Mouse (Mus musculus) thymus, adult 2 months (tissue): ENCODE results near the gene Nckap5. TPM values are rescaled to one million over a fixed set of nuclear protein-coding genes. Genes with fewer than 3 reads are reported as not detected.

Experiments
- DNase-seq: peaks from one replicate; pipeline ENCODE4 v3.0.0; 2021
- H3K27ac ChIP-seq: fragments of 200-500 bp; 2 replicates; pipeline ENCODE4 v1.5.1; 2012; ENCODE audit warnings: low read length, control low read depth; ENCODE audit not compliant: control insufficient read depth, insufficient read depth
- H3K27me3 ChIP-seq: fragments of 200-500 bp; 2 replicates; pipeline ENCODE4 v1.6.1; 2012; ENCODE audit warnings: mild to moderate bottlenecking, low read length, moderate library complexity, mixed read lengths; ENCODE audit not compliant: control insufficient read depth, insufficient read depth
- H3K36me3 ChIP-seq: fragments of 200-500 bp; 2 replicates; pipeline ENCODE4 v1.6.1; 2012; ENCODE audit warnings: mild to moderate bottlenecking, low read length, moderate library complexity; ENCODE audit not compliant: control insufficient read depth, insufficient read depth
- H3K4me1 ChIP-seq: fragments of 200-500 bp; replicated peaks from 2 replicates; pipeline ENCODE4 v1.6.1; 2012; ENCODE audit warnings: low read length; ENCODE audit not compliant: control insufficient read depth, insufficient read depth
- H3K4me3 ChIP-seq: fragments of 200-500 bp; 2 replicates; pipeline ENCODE4 v1.5.1; 2012; ENCODE audit warnings: mild to moderate bottlenecking, low read length, control low read depth, moderate library complexity; ENCODE audit not compliant: control insufficient read depth, insufficient read depth
- CTCF ChIP-seq: fragments of 200-500 bp; IDR thresholded peaks from 2 replicates; pipeline ENCODE4 v1.5.1; 2012; ENCODE audit warnings: mild to moderate bottlenecking, control low read depth, low read length, moderate library complexity, borderline replicate concordance; ENCODE audit not compliant: control insufficient read depth, poor library complexity, insufficient read depth; ENCODE audit errors: extremely low read depth
- POLR2A ChIP-seq: fragments of 200-500 bp; IDR thresholded peaks from 2 replicates; pipeline ENCODE4 v1.6.1; 2012; ENCODE audit warnings: mild to moderate bottlenecking, low read length, control low read depth, moderate library complexity; ENCODE audit not compliant: control insufficient read depth, poor library complexity, insufficient read depth; ENCODE audit errors: extremely low read depth
- WGBS: fragments of 180-500 bp; shearing (Covaris S2); methylation state at CpG from one replicate; pipeline ENCODE4 v1.1.7; 2018; 5-methylcytosine and 5-hydroxymethylcytosine counted together
- polyA plus RNA-seq: library from polyadenylated mRNA; depleted of rRNA; stranded (reverse); fragments of >200 nt; gene quantifications from 2 replicates; pipeline ENCODE4 v1.2.3, GENCODE M21; 2012

Gene Nckap5
- polyA plus RNA-seq, 1 experiment: 0.50 TPM

DNA sequence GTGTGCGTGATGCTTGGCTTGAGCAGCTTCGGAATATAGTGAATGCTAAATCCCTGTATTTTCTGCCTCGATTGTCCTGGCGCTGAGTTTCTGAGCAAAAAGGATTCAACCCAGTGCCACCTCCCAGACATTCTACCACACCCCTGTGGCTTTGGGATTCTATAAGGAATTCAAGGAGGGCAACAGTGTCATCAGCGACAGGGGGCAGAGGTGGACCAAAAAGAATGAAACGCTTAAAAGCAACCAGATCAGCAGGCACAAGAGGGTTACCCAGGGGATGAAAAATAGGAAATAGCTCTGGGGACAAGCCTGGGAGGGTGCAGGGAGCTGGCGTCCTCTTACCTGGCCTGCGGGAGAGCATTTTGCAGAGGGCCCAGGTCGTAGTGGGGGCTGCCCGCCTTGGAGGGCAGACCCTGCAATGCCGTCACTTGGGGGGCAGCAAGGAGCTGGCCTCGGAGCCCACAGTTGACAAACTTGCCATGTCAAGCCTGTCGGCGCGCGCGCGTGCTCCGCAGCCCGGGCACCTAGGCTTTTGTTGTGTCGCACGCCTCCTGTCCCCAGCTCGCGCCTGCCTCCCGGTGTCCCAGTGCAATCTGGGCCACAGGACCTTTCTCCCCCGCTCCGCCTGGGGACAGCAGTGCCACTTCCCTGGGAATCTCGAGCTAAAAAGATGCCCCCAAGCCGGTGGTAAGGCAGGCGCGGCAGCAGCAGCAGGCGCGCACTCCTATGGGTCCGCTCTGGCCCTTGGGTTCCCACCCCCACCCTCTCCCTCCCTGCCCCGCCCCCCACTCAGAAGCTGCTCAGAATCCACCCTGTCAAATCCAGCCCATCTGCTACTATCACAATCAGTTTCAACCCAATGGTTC is 338.2 kb downstream of the Nckap5 start:
- no peak for DNase-seq
- 14% methylated on average over 35 of the region's 35 CpGs for WGBS
- H3K27me3 ChIP-seq: no peaks in the 10 kb centered on the region
- H3K27ac ChIP-seq: no peak overlapping the region
- H3K4me1 ChIP-seq: no peaks in the 10 kb centered on the region
- no peaks in the 10 kb centered on the region for H3K36me3 ChIP-seq
- no peak overlapping the region for H3K4me3 ChIP-seq
- TF ChIP-seq CTCF (no peak), POLR2A (no peak)

DNA sequence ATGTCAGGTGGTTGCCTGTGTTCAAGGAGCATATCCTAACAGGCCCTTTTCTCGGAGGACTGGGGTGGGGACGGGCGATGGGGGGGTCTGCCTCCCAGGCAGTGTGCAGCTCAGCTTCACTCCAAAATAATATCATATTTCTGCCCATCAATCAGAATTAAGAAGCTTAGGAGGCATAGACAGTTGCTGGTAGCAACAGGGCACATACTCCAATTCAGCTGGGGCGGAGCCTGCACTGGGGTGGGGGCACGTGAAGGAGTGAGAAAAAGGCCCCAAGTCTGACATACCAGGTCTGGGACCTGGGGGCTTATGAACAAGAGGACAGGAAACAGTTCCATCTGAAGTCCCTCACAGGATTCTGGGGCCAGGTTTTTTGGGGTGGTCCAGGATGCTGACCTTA is 339.2 kb downstream of the Nckap5 start:
- Histone ChIP-seq H3K36me3 (no peaks in the 10 kb centered on the region), H3K4me3 (no peak overlapping the region), H3K27me3 (no peaks in the 10 kb centered on the region), H3K4me1 (no peaks in the 10 kb centered on the region), H3K27ac (no peak overlapping the region)
- WGBS: 90% methylated on average over 5 of the region's 5 CpGs
- DNase-seq: no peak
- TF ChIP-seq POLR2A: no peak
- no peak for TF ChIP-seq CTCF

DNA sequence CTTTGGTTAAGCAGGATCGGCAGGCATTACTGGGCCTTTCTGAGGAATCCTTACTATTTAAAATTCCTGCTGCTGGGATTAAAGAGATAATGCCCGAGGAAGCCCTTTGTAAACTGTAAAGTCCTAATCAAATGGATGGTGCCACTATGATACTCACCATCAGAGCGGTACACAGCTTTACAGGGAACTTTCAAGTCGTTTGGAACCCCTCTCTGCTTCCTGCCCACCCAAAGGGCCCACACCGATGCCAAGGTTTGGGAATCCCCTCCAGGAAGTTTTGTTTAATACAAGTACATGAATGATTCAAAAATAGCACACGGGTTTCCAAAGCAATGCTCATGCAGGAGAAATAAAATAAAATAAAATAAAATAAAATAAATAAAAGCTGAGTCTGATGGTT is 340.3 kb downstream of the Nckap5 start:
- Histone ChIP-seq H3K27ac (no peak overlapping the region), H3K27me3 (no peaks in the 10 kb centered on the region), H3K4me1 (no peaks in the 10 kb centered on the region), H3K36me3 (no peaks in the 10 kb centered on the region), H3K4me3 (no peak overlapping the region)
- 75% methylated on average over 6 of the region's 6 CpGs for WGBS
- DNase-seq: no peak
- TF ChIP-seq CTCF (no peak), POLR2A (no peak)

DNA sequence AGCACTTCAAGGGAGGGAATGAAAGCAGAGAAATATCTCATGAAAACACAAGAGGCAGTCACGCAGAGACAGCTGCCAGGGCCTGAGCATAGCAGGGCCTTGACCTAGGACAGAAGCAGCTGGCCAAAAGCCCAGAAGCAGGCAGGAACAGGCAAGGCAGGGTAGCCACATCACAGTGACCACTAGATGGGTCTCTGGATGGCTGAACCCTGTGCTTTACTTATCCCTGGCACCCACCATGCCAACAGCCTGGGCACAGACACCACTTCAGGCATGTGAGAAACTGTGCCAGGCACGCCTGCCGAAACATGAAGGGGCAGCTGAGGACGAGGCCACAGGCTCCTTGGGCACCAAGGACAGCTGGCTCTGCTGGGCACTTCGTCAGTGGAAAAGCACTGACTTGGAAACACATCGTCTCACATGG is 345.9 kb downstream of the Nckap5 start:
- H3K4me1 ChIP-seq: no peaks in the 10 kb centered on the region
- TF ChIP-seq CTCF (no peak), POLR2A (no peak)
- H3K36me3 ChIP-seq: no peaks in the 10 kb centered on the region
- 89% methylated on average over 6 of the region's 6 CpGs for WGBS
- no peaks in the 10 kb centered on the region for H3K27me3 ChIP-seq
- no peak overlapping the region for H3K4me3 ChIP-seq
- H3K27ac ChIP-seq: no peak overlapping the region
- no peak for DNase-seq

DNA sequence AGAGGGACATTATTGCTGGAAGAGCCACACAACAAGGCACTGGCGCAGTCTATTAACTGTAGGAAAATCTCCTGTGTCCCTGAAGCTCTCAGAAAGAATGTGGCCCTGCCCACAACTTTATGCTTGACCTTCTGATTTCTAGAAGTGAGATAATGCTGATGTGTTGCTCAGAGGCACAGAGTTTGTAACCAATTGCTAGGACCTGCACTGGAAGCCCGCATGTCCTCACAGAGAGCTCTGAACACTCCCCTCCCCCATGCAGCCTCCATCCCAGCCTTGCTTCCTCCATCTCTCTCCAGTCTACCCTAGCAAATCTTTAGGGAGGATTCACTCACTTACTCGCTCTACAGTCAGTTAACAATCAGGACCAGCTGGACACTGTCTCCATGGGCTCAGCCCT is 346.9 kb downstream of the Nckap5 start:
- no peaks in the 10 kb centered on the region for H3K4me1 ChIP-seq
- H3K4me3 ChIP-seq: no peak overlapping the region
- DNase-seq: no peak
- no peaks in the 10 kb centered on the region for H3K36me3 ChIP-seq
- WGBS: 87% methylated on average over 3 of the region's 3 CpGs
- H3K27me3 ChIP-seq: no peaks in the 10 kb centered on the region
- H3K27ac ChIP-seq: no peak overlapping the region
- TF ChIP-seq CTCF (no peak), POLR2A (no peak)

DNA sequence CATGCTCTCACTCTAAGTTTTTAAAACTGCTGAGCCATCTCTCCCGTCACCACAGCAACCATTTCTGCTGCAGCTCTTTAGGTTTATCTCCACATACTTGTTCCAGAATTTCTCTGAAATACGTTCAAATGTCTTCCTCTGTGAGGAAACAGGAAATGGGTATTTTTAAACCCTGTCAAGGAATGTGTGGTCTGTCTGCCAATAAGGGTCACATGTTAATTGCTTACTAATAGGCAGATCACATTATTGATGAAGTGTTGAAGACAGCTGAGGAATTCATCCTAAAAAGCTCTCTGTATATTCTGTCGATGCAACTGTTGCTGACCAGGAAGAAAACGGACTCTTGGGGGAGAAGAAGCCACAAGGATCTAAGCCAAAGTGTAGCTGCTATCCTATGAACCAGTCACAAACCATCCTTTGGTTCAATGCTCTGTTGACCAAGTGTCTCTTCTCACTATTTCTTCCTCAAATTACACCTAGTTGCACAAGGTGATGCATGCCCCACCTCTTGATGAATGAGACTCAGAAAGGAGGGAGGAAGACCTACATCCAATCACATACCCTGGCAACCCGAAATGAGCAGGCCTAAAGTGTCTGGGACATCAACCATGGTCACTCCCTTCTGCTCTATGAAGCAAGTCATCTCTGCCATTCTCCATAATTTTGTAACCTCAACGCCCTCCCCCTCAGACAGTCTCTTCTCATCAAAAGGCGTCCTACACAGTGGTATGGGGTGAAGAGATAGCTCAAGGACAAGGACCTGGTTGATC is 349.0 kb downstream of the Nckap5 start:
- no peaks in the 10 kb centered on the region for H3K4me1 ChIP-seq

More for the DNA sequence above, 349.0 kb downstream of the Nckap5 start:
- H3K27ac ChIP-seq: no peak overlapping the region
- H3K36me3 ChIP-seq: no peaks in the 10 kb centered on the region
- no peak for DNase-seq
- no peak overlapping the region for H3K4me3 ChIP-seq
- 70% methylated on average over 7 of the region's 7 CpGs for WGBS
- TF ChIP-seq CTCF (no peak), POLR2A (no peak)
- no peaks in the 10 kb centered on the region for H3K27me3 ChIP-seq
